Mouse (Mus musculus): Measurements from ENCODE around the gene Magea1. TPM values are rescaled to one million over a fixed set of nuclear protein-coding genes. Genes with fewer than 3 reads are reported as not detected.

The Magea1 gene
- not detected for polyA plus RNA-seq (2017; shearing (Covaris generic))

DNA sequence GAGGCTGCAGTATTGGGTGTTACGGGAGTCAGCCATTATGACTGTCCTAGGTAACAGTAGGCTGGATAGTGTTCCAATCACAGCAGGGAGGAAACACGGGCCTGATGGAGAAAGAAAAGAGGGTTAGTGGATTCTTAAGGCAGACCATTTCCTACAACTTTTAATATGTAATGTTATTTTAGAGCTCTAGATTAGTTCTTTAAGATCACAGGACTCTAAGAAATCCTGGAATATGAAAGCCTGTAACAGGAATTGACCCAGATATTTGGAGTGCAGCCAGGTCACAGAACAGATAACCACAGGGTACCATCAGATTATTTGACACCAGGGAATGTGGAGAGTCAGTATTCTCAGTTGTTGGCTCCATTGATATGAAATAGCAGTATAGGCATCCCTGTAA lies at the start of gene Magea1:
TSS of gene Magea1 (minus strand) at position 101 of the 400 bp plus-strand sequence.

DNA sequence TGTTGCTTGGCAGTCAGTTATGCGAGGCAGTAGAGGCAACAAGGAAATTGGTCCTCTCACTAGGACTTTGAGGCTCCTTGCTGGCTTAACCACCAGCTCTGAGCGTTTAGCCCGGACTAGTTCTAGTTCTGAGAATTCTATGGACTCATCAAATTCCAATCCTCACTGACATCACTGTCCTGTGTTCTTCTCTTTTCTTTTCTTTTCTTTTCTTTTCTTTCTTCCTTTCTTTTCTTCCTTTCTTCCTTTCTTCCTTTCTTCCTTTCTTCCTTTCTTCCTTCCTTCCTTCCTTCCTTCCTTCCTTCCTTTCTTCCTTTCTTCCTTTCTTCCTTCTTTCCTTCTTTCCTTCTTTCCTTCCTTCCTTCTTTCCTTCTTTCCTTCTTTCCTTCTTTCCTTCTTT lies 38.7 kb upstream of the Magea1 start, which contains the start of gene Cldn34b2:
TSS of gene Cldn34b2 (minus strand) at position 101 of the 400 bp plus-strand sequence.

DNA sequence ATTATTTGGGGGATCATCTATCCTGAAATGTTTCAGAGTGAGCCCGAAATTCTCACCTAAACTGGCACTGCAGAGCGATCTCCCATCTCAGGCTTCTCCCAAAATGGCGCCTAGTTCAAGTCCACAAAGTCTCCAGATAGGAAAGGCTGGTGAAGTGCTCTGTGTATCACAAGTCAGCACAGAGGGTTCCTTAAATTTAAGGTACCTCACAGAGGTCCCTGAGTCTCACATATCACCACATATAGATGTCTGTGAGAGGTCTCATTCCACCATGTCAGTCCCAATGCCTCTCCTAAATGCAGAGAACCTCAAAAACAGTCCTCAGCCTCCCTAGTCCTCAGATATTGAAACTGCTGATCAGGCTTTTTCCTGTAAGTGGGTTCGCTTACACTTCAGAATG lies 4.0 kb upstream of the Magea1 start, which contains the start of gene Magea2:
TSS of gene Magea2 (minus strand) at position 101 of the 400 bp plus-strand sequence.

DNA sequence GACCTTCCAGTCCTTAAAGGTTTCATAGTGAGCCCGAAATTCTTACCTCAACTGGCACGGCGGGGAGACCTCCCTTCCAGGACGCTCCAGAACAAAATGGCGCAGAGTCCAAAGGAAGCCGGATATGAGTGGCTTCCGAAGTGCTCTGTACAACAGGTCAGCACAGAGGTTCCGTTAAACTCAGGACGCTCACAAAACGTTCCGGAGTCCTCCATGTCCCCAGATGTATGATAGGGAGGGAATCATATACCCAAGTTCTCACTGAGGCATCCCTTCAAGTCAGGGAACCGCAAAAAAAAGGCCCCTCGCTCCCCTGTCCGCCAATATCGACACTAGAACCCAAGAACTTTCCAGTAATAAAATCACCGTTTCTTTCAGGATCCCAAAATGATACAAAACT lies 26.5 kb downstream of the Magea1 start, which contains the start of gene Magea5:
TSS of gene Magea5 (minus strand) at position 101 of the 400 bp plus-strand sequence.

Other genes with a start within 250 kb of the Magea1 start
- not detected for gene Cldn34b1, start 199.5 kb downstream of the Magea1 start, polyA plus RNA-seq (2017; shearing (Covaris generic))
- not detected for gene Magea6, start 153.8 kb downstream of the Magea1 start, polyA plus RNA-seq (2017; shearing (Covaris generic))
- not detected for gene Magea3, start 140.3 kb downstream of the Magea1 start, polyA plus RNA-seq (2017; shearing (Covaris generic))
- not detected for gene Magea8, start 93.9 kb downstream of the Magea1 start, polyA plus RNA-seq (2017; shearing (Covaris generic))
- gene Magea5, start 26.6 kb downstream of the Magea1 start, polyA plus RNA-seq (2017; shearing (Covaris generic)), result not detected
- gene Magea2, start 3.9 kb upstream of the Magea1 start, polyA plus RNA-seq (2017; shearing (Covaris generic)), result not detected
- gene Cldn34b2, start 38.6 kb upstream of the Magea1 start, polyA plus RNA-seq (2017; shearing (Covaris generic)), result not detected
- 357 TPM for gene Sat1, start 126.7 kb upstream of the Magea1 start, polyA plus RNA-seq (2017; shearing (Covaris generic))
- gene Acot9, start 172.7 kb upstream of the Magea1 start, polyA plus RNA-seq (2017; shearing (Covaris generic)), result 126 TPM

All from activated CD4-positive, CD25-positive, alpha-beta regulatory T cell, adult 9 weeks (primary cell).